Mouse (Mus musculus): Measurements from ENCODE around the gene Slirp.
A peak's percentile ranks its signal among the peaks of the same experiment; 100 is the strongest.

The Slirp gene

GRCm38 (mm10) chr12:87443700-87444122 lies at the start of gene Slirp, which contains the start of gene Alkbh1:
Slirp (plus strand) TSS chr12:87443896.
Alkbh1 (minus strand) TSS chr12:87444017.
- peak; percentile 95 for DNase-seq

DNA sequence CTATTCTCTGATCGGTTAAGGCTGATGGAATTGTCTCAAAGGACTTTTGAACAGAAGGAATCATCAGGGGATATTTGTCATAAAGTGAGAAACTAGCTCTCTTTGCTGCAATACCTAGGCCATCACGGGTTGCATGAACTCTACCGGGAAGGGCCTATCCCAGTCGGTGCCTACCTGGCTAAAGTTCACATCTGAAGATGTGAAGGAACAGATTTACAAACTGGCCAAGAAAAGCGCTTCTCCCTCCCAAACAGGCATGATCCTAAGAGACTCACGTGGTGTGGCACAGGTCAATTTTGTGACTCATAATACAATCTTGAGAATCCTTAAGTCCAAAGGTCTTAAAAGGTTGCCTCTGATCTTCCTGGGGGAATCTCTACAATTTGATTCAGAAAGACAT lies 49.4 kb upstream of the Slirp start:
- DNase-seq: no peak

DNA sequence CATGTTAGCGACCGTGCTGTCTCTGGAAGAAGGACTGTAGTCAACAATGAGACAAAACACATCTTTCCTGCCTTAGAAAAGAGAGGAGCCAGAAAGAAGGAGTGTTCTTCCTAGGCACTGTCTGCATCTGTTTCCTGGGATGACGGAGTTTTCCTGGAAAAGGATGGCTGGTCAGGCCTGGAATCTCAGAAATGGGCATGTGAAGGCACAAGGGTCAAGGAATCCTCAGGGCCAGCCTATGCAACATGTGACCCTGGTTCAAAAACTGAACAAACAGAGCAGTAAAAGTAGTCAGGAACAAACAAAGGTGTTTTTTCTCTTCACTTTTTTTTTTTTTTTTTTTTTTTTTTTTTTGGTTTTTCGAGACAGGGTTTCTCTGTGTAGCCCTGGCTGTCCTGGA lies 46.6 kb upstream of the Slirp start:
- DNase-seq: no peak

DNA sequence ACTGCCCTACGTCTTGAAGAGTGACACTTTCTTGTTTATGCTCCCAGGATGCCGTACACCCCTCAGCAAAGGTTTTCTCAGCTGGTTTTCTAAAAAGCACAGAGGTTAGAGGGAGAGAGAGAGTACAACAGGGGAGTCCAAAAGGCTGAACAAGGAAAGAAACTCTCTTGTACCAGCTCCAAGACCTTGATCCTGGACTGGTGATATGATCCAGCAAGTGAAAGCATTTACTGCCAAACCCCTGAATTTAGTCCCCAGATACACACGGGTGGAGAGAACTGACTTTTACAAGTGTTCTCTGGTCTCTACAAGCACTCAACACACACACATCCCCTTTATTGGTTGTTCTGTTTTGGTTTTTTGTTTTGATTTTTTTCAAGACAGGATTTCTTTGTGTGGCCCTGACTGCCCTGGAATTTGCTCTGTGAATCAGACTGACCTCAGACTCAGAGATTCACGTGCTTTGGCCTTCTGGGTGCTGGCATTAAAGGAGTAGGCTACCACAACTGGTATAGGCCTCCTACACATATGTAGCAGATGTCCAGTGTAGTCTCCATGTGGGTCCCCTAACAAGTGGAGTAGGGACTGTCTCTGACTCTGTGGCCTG lies 45.8 kb upstream of the Slirp start:
- no peak for DNase-seq

DNA sequence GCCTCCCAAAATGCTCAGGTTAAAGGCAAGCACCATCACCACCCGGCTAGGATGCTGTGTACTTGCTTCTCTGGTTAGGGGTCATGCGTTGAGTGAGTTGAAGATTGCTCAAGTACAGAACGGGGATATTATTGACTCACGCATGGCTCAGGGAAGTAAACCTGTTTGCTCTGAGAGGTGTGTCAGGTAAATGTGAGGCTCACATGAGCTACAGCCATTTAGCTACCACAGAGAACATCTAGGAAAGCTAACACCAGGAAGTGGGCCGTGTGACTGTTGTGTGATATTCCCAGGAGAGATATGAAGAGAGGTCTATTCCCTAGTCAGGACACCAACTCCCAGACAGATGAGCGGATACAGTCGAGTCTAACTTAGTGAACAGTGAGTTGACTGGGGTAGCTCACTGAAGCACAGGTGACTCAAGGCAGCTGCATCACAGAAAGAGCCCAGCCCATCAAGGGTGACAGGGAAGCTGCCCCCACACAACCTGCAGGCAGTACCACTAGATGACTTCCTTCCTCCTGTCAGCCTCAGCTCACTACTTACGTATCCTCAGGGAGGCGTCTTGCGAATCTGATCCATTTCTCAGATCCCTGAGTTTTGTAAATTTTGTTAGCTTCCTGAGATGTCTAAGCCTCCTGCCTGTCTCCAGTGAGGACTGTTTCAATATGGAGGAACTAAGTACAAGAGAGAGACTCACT lies 44.4 kb upstream of the Slirp start:
- no peak for DNase-seq

- no peak for DNase-seq
Observed at GRCm38 (mm10) chr12:87401883-87402282, 41.8 kb upstream of the Slirp start.

DNA sequence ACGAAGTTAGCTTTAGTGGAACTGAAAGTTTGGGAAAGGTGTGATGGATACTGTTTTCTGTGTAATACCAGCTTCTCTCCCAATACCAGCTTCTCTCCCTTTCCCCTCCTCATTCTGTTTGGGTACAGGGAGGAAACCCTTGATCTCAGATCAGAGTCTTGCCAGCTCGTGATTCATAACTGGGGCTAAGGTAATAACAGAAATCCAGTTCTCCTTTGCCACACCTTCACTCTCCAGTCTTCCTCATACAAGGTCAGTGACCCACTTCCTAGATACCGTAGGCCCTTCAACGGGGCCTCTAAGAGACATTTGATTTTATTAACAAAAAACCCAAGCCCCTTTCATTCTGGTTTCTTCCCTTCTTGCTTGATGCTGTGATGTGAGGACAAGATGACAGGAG lies 38.5 kb upstream of the Slirp start:
- no peak for DNase-seq

DNA sequence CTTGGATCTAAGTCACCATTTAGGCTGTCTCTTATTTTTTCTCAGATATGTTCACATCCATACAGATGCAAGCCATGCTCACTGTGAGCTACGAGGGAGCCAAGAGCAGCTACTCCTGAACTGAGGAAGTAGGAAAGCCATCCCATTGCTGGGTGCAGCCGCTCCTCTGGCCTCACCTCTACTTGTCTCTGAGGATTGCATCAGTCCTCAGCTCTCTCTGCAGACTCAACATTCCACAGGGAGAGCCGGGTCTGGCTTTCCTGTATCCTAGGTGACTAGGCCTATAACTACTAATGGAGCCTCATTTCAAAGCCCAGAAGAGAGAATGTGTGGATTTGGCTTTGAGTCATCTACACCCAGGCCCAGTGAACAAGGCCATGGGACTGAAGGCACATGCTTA lies 38.0 kb upstream of the Slirp start:
- DNase-seq: no peak

DNA sequence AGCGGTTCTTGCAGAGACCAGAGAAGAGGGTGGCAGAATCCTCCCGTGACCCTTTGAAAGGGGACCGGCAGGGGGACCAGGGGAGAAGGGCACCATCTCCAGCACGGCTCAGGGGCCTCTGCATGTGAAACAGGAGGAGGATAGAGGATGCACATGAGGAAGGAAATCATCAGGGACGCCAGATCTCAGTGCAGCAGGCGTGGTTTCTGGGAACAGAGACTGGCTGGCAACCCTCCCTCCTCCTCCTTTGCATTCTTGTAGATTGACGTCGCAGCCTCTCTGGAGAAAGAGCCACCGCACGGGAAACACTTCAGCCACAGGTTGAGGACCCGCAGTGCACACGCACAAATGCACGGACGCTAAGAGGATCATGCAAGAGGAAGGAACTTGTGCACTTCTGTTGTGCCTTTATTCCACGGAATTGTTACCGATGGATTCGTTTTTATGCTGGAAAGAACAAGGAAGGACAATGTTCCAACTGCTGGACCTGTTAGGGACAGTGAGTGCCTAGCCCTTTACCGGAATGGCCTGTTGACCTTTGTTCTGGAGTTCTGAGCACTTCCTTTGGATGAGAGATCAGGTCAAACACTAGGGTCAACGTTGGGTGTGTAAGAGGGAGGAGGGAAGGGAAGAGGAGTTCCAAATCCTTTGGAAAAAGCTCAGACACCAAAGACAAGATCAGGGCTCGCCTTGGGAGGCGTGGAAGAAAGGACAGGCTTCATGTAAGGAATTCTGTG lies 35.7 kb upstream of the Slirp start:
- DNase-seq: no peak

- no peak for DNase-seq
Observed at GRCm38 (mm10) chr12:87409123-87409522, 34.6 kb upstream of the Slirp start.

- no peak for DNase-seq
Observed at GRCm38 (mm10) chr12:87410999-87411398, 32.7 kb upstream of the Slirp start.

DNA sequence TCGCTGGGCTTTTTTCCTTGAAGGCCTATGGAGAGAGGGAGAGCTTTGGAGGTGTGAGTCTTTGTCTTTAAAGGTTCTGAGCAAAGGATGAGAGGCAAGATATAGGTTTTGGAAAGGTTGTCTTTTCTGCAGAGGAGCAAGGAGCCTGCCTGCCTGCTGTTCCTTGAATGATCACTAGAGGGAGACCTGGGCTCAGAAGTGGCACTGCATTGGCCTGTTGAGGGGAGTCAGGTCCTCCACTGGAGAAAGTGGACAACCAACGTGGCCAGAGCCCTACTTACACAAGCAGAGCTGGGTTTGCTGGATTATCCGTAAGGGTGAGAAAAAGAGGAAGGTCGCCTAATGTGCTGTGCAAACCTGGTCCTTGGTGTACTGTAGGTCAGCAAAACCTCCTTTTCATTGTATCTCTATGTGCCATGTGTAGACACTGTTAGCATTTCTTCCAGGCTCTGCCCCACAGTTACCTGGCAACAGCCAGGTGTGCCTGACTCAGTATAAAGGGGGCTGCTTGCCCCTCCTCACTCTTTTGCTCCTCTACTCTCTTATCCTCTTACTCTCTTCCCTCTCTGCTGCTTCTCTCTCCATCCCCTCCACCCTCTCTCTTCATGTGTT lies 30.4 kb upstream of the Slirp start:
- peak; percentile 88 to 91 for DNase-seq

- no peak for DNase-seq
Observed at GRCm38 (mm10) chr12:87415358-87415757, 28.3 kb upstream of the Slirp start.

DNA sequence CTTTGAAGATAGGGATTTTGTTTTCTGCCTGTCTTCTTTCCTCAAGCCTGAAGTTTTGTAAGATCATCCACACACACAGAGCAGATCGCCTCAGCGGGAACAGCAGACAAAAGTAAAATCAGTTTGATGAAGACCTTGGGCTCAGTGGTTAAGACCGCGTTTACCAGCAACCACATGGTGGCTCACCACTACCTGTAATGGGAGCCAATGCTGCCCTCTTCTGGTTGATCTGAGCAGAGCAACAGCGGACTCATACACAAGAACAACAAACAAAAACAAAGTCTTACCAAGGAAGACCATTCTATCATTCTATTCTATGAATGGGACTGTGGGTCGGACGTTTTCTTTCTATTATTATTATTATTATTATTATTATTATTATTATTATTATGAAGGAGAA lies 27.0 kb upstream of the Slirp start:
- DNase-seq: peak; percentile 65 to 73

DNA sequence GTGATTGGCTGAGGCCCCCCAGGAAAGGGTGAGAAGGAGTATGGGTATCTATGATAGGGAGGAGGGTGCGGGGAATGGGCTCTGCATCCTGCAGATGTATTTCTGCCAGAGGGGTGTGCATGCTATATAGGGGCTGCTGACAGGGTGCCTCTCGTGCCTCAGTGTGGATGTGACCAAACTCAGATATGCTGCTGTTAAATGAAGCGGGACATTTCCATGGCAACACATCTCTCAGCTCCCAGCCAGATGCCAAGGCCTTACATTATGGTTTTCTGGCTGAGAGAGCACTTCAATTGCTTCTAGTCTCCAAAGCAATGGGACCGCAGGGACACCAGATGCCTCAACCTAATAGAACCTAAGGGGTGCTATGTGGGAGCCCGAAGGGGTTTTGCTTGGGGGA lies 24.8 kb upstream of the Slirp start:
- peak; percentile 46 to 65 for DNase-seq

DNA sequence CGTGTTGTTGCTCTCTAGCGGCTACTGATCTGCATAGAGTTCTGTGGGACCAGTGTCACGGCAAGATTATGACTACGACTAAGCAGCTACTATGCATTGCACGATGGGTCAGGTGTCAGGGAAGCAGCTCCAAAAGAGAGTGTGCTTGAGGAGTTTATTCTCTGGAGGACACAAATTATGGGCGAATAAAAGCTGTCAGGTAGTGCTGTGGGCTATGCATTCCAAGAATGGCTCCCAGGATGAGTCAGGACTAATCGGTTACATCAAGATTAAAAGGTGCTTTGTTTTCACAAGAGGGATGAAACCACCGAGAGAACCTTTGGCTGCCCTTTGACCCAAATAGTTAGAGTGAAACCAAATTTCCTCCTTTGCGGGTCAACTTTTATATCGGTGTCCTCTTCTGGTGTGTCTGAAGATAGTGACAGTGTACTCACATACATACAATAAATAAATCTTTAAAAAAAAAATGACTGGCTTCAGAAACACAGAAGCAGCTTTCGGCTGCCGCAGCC lies 23.7 kb upstream of the Slirp start:
- no peak for DNase-seq

GRCm38 (mm10) chr12:87421708-87422507 lies 21.8 kb upstream of the Slirp start:
- peak; percentile 22 to 31 for DNase-seq

DNA sequence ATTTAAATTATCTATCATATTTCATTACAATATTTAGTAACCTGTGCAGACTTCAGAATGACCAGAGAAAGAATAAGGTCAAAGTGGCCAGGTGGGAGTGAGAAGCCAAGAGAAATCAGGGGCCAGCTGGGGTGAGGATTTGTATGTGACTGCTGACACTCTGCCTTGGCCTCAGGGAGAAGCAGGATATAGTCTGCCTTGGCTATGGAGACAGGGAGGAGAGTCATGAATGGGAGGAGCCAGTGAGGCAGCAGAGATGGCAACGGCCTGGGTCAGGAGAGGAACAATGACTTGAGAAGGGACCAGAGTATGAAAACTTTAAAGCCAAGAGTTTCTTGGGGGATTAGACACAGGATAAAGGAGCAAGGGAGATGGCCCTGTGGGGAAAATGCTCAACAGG lies 20.0 kb upstream of the Slirp start:
- no peak for DNase-seq

- DNase-seq: no peak
Observed at GRCm38 (mm10) chr12:87424516-87424915, 19.2 kb upstream of the Slirp start.

DNA sequence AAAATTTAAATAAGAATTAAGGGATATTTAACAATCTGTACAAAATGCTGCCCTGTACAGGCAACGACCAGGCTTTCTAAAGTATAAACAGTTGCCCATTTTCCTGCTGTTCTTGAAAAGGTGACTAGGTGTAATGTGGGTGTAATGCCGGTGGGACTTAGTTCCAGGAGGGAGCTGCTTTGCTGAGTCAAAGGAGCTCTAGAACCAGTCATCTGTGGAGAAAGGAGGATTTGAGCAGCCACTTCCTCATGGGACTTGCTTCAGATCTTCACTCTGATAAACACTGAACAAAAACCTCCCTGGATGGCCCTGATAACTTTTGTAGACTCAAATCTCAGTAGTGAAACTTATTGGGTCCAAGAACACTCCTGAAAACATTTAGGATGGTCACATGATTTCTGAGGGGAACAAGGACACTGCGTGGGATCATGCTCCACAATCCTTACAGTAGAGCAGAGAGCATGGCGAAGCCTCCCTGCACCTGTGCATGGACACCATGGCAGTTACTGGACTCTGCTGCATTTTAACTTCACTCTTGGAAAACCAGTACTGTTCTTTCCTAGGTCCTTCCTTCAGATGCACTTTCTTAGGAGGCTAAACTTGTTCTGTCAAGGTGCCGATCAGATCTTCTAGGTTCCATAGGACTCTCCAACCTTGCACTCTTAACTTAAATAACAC lies 17.2 kb upstream of the Slirp start:
- DNase-seq: no peak

- no peak for DNase-seq
Observed at GRCm38 (mm10) chr12:87428295-87428694, 15.4 kb upstream of the Slirp start.

- no peak for DNase-seq
Observed at GRCm38 (mm10) chr12:87428885-87429284, 14.8 kb upstream of the Slirp start.
